Mouse (Mus musculus) embryo, embryonic 10.5 days (tissue): ENCODE results near the gene Fggy.

Experiments
- DNase-seq: peaks from one replicate; pipeline ENCODE4 v3.0.0-alpha.2; 2015; ENCODE audit warnings: low spot score

Fggy gene

DNA sequence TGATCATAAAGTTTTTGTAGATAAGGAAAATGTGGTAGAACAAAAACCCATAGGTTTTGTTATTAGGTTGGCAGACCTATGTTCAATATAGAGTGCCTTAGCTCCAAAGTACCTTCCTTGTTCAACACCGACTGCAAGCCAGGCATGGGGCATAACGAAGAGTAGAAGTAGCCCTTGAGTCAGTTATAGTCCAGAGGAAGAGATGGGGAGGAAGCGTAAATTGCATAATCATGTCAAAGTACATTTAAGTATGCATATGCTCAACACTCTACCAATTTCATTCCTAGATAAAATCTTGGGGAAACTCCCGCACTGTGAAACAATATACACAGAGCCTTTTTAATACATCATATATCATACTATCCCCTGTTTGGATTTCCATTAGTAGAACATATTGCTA lies 221.2 kb downstream of the Fggy start:
- DNase-seq: no peak

DNA sequence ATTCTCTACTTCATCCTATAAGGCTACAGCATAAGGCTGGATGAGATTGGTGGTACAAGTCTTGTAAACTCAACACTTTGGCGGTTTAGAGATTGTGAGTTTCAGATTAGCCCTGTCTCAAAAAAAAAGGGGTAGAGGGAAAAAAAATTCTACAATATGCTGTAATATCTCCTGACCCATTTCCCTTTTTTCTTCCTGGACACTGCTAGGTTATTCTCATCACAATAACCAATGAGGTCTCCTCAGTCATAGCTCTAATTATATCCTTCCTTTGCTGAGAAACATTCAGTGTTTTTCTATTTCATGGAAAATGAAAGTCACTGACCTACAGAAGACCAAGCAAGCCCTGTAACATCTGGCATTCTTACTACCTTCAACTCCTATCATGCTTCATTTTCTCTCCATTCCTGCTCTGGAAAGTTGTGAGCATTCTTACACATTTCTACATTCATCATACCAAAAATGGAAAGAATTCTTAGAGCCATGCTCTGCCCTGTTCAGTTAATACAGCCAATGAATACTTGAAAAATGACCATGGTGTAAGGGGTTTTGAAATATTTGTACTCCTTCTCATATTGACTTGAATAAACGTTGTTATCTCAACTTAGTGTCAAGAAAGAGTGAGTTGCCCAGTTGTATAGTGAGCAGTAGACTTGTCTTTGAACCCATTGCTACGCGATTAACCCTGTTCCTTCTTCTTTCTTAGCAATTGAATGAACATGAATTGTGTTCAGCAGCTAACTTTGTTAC lies 227.0 kb downstream of the Fggy start:
- no peak for DNase-seq

DNA sequence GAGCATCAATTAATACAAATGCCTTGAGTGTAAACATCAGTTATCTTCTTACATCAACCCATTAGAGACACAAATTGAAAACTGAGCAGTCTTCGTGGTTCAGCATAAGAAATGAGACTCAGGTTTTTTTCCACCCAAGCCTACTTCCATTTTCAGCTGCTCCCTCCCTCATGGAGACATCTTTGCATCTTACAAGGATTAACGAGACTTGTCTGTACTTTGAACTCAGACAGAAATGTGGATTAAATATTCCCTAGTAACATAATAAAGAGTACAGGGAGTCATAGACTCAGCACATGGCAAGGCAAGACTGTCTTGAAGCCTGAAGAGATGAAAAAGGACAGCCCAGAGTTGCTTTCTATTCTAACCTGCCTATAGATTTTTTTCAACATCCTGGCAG lies 230.3 kb downstream of the Fggy start:
- no peak for DNase-seq

DNA sequence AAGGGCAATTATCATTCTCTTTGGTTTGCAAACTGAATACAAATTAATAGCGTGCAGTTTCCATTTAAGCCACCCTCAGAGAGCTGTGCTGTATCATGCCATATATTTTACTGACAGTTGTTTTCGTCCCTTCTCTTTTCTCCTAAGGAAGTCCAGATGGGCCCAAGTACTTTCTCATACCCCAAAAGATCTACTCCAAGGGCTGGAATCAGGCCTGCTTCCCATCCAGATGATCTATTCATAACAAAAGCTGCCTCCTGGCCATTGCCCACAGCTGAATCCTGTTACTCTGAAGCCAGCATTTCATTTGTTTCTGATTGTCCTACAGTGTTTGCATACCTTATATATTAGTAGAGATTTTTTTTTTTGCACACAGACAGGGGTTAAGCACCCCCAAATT lies 231.6 kb downstream of the Fggy start:
- DNase-seq: peak; percentile 29

DNA sequence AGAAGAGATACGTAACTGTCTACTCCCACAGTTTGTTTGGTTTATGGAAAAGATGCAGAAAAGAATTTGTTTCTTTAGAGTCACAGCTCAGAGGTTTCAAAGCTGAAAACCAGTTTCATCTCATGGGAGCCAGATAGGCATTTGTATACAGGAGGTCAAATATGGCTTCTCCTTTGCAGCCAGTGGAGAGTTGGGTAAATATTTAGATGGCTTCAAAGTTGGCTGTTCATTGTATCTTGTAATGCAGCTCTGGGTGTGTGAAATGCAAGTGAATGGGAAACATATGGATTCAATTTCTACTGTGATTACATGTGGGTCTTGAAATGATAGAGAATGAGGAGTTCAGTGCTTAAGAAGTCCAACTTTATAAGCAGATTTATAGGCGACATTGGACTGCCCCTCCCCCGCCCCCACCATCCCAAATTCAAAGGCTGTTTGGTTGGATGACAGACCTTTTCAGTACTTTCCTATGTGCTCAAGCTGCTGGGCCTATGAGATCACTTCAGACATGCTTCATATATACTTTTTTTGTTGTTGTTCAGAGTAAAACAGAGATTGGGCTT lies 234.7 kb downstream of the Fggy start:
- DNase-seq: peak; percentile 10

DNA sequence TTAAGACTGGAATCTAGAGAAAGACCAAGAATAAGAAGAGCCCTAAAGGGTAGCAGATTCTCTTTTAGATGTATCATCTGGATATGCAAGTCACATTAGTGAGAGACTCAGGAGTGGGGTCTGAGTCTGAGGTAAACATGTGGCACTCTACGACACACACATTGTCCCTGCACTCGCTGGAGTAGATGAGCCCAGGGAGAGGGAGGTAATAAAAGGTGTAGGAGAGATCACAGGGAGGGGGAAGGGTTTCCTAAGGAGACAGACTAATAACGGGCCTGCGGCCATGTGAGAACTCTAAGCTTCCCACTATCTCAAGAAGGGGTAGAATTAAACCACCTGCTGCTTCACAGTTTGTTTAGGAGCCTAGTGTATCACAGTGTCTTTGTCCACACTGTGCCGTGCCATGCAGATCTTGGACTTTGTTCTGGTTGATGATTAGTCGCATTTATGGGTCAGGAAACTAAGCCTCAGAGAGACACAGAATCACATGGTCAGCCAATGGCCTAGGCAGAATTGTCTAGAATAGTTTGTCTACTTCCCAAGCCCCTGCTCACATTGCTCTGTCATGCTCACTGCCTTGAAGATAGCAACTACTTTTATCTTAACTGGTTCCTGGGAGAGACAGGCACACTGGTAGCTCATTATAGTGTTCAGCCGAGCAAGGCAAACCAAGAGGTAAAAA lies 236.5 kb downstream of the Fggy start:
- DNase-seq: no peak

DNA sequence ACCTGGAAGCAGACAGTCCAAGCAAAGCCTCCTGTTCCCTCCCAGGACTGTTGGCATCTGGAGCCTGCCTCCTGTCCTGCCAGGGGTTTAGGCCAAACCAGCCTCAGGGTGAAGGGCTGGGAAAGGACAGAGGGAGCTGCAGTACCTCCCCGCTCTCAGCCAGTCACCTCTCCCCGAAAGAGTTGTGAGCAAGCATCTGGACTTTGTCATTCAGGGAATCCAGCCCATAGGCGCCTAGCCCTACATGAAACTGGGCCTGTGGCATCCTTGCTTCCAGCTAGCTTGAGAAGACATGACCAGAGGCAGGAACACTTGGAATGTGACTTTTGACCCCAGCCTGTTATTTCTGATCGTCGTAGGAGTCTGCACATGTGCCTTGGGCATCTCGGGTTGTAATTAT lies 237.3 kb downstream of the Fggy start:
- DNase-seq: peak; percentile 68

DNA sequence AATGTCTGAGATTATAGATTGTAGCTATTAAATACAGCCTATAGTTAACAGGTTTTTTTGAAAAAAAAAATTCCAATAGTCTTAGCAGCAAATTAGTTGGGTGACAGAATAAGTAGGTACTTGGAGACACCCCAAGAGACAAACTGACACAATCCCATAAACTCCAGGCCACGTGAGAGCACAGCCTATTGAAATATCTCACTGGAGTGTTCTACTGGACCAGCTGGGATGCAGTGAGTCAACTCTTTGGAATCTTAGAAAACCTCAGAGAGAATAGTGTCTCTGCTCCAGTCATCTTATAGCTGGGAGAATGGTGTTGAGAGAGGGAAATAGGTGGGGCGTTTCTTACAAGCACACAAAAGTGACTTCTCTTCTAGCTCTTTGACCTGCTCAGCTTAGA lies 238.0 kb downstream of the Fggy start:
- no peak for DNase-seq

DNA sequence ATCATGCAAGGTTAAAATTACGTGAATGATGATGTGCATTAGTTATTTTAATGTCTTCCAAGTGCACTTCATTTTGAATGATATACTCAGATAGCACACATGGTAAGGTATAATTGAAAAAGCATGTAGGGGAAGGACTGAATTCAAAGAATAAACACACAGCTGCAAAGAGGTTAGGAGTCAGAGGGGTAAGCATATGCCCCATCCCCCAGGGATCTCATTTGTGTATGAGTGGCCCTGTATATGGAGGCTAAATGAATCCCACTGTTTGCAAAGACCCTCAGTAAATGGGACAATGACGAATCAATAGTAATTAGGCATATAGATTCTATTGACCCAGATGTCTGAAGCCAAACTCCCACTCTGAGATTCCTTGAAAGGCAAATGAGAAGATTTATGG lies 262.3 kb downstream of the Fggy start:
- peak; percentile 72 for DNase-seq

DNA sequence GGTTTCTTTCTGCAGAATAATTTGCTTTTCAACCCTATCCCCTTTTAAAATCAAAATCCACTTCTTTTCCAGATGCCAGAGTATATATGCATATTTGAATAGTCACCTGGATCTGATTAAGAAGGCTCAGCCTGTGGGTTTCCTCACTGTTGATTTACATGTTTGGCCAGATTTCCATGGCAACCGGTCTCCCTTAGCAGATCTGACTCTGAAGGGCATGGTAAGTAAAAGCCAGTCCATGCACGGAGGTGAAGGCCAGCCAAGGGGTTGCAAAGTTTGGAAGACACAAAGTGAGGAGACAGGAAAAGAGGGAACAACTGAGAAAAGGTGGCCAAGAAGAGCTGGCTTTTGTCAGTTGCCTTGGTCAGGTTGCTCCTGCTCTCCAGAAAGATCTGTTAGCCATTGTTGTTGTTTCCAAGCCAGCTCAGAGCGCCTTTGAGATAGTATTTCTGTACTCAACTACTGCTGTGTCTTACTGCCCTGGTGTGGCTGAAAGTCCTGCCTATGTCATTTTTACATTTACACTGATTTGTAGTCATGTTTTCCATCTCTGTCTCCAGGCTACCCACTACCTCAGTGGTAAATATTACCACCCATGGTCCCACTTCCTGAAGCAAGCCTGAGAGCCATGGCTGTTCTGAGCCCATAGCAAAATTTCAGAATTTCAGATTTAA lies 264.7 kb downstream of the Fggy start:
- peak; percentile 83 for DNase-seq

DNA sequence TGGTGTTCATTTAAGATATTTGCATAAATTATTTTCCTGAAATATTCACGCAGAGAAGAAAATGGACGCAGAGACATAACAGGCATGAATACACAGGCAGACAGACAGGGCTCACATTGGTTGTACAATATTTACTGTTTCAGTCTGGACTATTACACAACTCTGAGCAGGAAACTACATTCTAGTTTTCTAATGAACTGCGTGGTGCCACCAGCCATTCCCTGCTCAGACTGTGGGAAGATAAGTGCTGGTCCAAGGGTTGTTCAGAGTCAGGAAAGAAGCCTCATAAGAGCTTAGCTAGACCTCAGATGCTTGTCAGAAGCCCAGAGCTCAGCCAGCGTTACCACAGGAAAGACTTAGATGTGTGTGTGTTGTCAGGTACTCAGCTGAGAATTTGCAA lies 270.9 kb downstream of the Fggy start:
- no peak for DNase-seq

DNA sequence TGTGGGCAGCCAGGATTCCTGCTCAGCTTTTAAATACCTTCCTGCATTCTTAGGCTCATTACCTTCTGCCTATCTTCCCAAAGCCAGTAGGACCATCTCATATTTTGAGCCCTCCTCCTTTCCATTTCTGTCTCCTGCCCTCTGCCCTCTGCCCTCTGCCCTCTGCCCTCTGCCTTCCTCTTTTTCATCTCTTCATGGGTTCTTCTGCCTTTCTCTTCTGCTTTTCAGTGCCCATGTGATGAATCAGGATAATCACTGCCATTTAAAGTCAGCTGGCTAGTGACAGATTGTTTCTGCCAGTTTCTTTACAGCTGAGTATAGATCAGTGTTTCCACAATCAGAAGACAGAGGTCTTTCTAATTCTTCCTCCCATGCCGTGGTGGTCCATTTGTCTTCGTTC lies 273.0 kb downstream of the Fggy start:
- DNase-seq: no peak

DNA sequence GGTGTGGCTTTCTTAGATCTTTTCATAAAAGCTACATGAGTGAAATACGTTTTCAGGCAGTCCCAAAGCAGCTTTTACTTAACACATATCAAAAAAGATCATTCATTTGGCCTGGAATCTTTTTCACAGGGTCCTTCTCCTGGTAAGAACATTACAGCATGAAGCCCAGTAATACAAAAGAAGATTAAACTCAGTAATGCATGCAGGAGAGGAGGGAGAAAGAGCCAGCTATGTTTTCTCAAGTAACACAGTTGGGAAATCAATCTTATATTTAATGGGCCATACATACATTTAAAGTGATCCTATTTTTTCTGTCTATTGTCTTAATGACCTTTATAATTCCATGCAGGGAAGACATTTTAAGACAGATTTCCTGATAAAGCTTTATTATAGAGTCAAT lies 282.6 kb downstream of the Fggy start:
- no peak for DNase-seq

DNA sequence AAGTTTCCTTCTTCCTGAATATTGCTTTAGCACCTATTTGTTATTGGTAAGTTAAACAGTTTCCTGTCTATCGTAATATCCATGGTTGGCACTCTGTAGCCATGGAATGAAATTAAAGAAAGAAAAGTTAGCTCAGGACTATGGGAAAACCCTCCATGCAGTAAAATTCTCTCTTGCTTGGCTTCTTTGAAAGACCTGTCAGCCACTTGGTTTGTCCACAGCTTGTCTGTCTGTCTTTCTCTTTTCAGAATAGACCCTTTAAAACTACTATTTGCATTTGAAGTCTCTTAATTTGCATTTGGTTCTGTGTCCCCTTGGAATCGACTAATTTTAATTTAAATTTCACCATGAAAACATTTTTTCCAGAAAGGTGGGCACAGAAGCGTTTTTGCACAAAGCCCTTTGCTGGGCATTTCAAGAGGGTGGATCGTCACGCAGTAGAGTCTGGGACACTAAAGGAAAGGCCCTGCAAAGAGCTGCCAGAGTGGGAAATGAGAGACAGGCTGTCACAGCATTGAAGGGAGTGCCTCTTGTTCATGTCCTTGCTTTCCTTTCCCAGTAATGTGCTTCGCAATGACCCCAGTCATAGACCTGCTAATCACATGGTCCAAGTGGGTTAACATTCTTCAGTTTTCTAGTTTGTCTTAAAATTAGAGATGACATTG lies 283.2 kb downstream of the Fggy start:
- no peak for DNase-seq

DNA sequence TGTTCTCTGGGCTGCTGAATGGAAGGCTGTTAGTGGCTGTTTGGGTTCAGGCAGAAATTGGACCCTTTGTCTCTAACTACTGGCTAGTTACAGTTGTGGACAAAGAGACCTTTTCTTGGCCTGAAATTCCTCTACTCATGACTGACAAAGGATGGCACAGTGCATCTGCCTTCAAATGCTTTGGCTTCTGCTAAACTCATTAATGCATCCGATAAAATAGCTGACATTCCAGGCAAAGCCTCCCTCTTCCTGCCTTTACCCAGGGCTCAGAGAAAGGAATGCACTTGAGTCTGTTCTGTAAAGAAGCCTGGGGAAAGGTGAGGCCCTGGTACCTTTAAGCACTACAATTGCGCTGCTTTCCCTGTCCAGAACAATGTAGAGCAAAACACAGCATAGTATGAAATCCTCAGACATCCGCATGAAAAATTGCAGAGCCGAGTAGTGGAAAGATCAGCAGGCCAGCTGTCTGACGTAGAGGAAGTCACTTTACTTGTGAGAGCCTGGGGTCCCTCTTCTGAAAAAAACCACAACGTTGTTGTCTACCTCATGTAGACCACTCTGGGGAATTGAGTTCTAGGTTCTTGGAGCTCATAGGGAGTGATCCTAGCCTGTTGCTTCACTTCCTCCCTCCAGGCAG lies 288.8 kb downstream of the Fggy start:
- DNase-seq: peak; percentile 44

DNA sequence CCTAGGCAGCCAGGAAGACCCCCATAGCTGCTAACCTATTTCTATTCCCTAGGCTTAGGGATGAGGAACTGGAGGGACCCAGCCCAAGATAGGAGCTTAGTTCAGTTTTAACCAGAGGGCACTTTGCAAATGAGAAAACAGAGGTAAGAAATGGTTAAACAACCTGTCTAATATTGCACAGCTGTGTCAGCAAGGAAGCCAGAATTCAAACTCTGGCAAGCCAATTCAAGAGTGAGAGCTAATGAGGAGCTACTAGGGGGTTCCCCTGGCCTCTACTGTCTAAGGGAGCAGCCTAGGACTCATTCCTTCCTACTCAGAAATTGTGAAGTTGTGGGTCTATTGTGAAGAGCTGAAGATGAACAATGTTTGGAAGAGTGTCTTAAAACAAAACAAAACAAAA lies 289.9 kb downstream of the Fggy start:
- DNase-seq: no peak

DNA sequence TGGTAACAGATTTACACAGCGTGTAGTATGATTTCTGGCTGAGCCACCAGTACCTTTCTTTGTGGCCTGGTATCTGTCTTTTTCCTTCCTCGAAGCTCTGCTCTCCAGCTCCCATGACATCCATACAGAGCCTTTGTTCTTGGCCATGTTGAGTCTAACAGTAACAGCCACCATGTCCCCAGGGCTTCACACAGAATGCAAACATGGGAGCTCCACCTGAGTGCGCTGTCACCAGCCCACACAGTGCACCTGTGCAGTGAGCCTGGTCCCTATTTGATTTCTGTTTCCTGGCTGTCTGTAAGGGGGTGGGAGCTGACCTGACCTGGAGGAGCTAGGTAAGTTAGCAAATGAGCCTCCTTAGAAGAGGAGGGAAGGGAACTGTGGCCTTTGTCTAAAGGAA lies 290.4 kb downstream of the Fggy start:
- DNase-seq: no peak

DNA sequence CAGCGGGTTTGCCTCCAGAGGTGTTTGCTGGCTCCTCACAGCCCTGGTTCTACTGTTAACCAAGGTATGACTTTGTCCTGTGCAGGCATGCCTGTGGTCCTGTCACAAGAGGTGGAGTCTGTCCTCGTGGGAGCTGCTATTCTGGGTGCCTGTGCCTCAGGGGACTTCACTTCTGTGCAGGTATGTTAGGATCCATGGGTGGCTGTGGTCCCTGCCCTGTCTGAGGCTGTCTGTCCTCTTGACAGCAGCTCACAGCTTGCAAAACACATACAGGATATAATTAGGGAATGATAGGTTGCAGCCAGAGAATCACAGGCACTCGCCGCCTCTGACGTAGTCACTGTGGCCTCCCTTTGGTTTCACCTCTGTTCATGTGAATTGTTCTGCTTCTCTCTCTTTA lies 292.2 kb downstream of the Fggy start:
- no peak for DNase-seq

DNA sequence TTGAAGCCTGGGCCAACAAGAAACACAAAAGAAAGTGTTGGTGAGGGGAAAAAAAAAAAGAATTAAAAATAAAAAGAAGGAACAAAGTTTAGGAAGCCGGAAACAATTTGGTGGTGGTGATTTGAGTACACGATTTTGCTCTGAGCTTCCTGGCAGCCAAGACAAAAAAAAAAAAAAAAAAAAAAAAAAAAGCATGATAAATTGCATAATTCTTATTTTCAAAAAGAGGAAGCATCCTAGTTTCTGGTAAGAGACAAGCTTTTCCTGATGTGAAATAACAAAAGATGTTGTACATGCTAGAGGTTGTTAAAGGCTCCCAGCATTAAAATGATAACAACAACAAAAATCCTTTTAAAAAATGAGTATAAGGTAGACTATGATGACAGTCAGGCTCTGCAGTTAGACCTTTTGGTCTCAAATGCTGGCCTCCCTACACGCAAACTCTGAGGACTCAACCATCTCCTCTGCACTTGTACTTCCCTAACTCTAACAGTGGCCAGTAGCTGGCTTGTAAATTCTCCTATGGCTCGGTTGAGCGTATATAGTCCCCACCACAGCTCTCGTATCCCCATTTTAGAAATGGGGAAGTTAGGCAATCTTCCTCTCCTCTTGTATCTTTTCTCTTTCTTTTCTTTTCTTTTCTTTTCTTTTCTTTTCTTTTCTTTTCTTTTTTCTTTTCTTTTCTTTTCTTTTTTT lies 292.9 kb downstream of the Fggy start:
- no peak for DNase-seq

DNA sequence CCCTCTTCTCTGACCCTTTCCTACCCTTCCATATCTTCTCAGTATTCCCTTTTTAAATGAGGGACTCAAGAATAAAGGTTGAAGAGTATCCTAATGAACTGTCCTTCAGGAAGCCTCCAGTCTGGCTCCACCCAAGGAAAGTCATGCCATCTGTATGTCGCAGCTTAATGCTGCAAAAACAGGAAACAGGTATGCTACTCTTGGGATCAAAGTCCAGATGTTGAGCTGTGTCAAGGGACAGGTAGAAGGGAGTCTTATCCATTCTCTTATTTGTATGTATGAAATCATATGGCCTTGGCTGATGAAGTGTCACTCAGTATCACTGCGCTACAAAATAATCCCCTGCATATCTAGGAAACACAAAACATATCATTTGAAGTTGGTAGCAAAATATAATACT lies 294.9 kb downstream of the Fggy start:
- no peak for DNase-seq

DNA sequence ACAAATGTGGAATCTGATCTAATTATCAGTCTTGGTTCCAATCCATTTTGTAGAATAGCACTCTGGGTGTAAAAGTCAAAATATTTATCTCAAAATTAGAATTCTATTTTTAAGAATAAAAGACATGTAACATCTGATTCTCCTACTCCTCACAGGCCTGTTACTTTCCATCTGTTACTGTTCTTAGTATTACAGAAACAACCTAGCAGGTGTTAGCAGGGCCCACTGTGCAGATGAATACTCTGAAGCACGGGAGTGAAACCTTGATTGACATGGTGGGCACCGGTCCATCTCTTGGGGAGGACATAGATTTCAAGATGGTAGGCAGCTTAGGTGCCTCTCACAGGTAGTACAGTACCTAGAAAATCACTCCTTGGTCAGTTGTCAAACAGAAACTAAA lies 298.7 kb downstream of the Fggy start:
- DNase-seq: no peak
